ENCODE assay signal across 7 mouse cellular contexts in the genomic region with DNA sequence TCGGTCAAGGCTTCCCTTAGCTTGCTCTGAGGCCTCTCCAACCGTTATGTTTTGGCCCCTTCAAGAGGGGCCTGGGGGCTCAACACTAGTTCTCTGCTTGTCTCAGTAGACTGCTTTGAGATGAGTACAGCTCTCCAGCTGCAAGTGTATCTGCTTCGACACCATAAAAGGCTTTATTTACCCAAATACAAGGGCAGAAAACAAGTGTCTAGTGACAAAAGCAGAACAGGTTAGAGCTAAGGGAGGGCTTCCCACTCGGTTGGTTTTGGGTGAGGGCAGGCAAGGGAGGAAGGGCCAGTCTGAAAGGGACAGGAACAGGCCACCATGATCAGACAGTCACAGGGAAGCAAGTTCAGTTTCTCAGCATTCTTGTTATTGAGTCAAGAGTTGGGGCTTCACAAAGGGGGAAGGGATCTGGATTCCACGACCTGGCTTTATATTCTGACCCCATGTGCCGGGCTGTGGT. TPM values are rescaled to one million over a fixed set of nuclear protein-coding genes. Genes with fewer than 3 reads are reported as not detected.
DNase-seq lines count a peak whose midpoint lies in the region; ATAC-seq and TF ChIP-seq lines count a peak whose summit lies in the region.

No protein-coding gene starts in this region.

- no peak for TF ChIP-seq POLR2A in thymus, adult 2 months (IDR thresholded peaks at IDR 0.05; ENCODE audit: control insufficient read depth, extremely low read depth, insufficient read depth, low read length, poor library complexity)

- no peaks in the 10 kb centered on the region for H3K27me3 ChIP-seq in thymus, adult 2 months (ENCODE audit: control insufficient read depth, insufficient read depth, low read length)
- no peaks in the 10 kb centered on the region for H3K27me3 ChIP-seq in forebrain, embryonic 15.5 days
- H3K27me3 ChIP-seq in kidney, embryonic 16.5 days (ENCODE audit: insufficient read depth, low read length): no peaks in the 10 kb centered on the region
- no peaks in the 10 kb centered on the region for H3K27me3 ChIP-seq in midbrain, embryonic 11.5 days (ENCODE audit: control insufficient read depth, insufficient read depth, low read length)

- ATAC-seq in forebrain, embryonic 15.5 days (replicated peaks): no peak
- ATAC-seq in kidney, embryonic 16.5 days (ENCODE audit: low FRiP score, low TSS enrichment): no peak
- no peak for ATAC-seq in midbrain, embryonic 11.5 days (ENCODE audit: low FRiP score)

- H3K36me3 ChIP-seq in thymus, adult 2 months (ENCODE audit: control insufficient read depth, insufficient read depth, low read length): no peaks in the 10 kb centered on the region; the same call in 1 of the 2 replicates
- H3K36me3 ChIP-seq in forebrain, embryonic 15.5 days: peaks cover 28% of the 10 kb centered on the region
- H3K36me3 ChIP-seq in kidney, embryonic 16.5 days (ENCODE audit: insufficient read depth, low read length): peaks cover 23% of the 10 kb centered on the region
- H3K36me3 ChIP-seq in midbrain, embryonic 11.5 days (ENCODE audit: control insufficient read depth, insufficient read depth, low read length): peaks cover 25% of the 10 kb centered on the region

- H3K9ac ChIP-seq in forebrain, embryonic 15.5 days (replicated peaks): peak overlapping the region; percentile 97
- peak overlapping the region; percentile 89 for H3K9ac ChIP-seq in kidney, embryonic 16.5 days (replicated peaks; ENCODE audit: low read length)
- H3K9ac ChIP-seq in midbrain, embryonic 11.5 days (ENCODE audit: low read length): peak overlapping the region; percentile 99

- H3K4me2 ChIP-seq in forebrain, embryonic 15.5 days (replicated peaks): peak overlapping the region; percentile 79
- peak overlapping the region; percentile 63 for H3K4me2 ChIP-seq in kidney, embryonic 16.5 days (replicated peaks; ENCODE audit: low read depth, low read length)
- peak overlapping the region; percentile 80 for H3K4me2 ChIP-seq in midbrain, embryonic 11.5 days

- no peaks in the 10 kb centered on the region for H3K9me3 ChIP-seq in forebrain, embryonic 15.5 days
- H3K9me3 ChIP-seq in kidney, embryonic 16.5 days (ENCODE audit: low read length): no peaks in the 10 kb centered on the region
- H3K9me3 ChIP-seq in midbrain, embryonic 11.5 days (ENCODE audit: control insufficient read depth, low read length): no peaks in the 10 kb centered on the region

- H3K27ac ChIP-seq in thymus, adult 2 months (ENCODE audit: control insufficient read depth, insufficient read depth, low read length): peak overlapping the region; percentile 46
- H3K27ac ChIP-seq in forebrain, embryonic 15.5 days (replicated peaks): peak overlapping the region; percentile 98
- H3K27ac ChIP-seq in kidney, embryonic 16.5 days (ENCODE audit: low read length): peak overlapping the region; percentile 94
- peak overlapping the region; percentile 96 for H3K27ac ChIP-seq in midbrain, embryonic 11.5 days (ENCODE audit: low read depth, low read length)

- no peak for TF ChIP-seq CTCF in thymus, adult 2 months (IDR thresholded peaks at IDR 0.05; ENCODE audit: borderline replicate concordance, control insufficient read depth, extremely low read depth, insufficient read depth, low read length, poor library complexity)

- DNase-seq in thymus, adult 2 months: no peak
- no peak for DNase-seq in thymus, postnatal 4 days
- DNase-seq in midbrain, embryonic 11.5 days (ENCODE audit: low spot score, missing footprints): no peak
- DNase-seq in testis, postnatal 10 days (ENCODE audit: low spot score): no peak
- no peak for DNase-seq in retina, embryonic 14.5 days (ENCODE audit: low spot score)

- peak overlapping the region; percentile 24 for H3K4me3 ChIP-seq in thymus, adult 2 months (ENCODE audit: control insufficient read depth, insufficient read depth, low read length)
- peak overlapping the region; percentile 82 for H3K4me3 ChIP-seq in forebrain, embryonic 15.5 days
- peak overlapping the region; percentile 73 for H3K4me3 ChIP-seq in kidney, embryonic 16.5 days (ENCODE audit: low read length)
- peak overlapping the region; percentile 88 for H3K4me3 ChIP-seq in midbrain, embryonic 11.5 days (ENCODE audit: low read depth, low read length)

- WGBS in thymus, adult 2 months: 15% methylated on average over 6 of the region's 6 CpGs
- WGBS in forebrain, embryonic 15.5 days: 3% methylated on average over 6 of the region's 6 CpGs
- 4% methylated on average over 6 of the region's 6 CpGs for WGBS in kidney, embryonic 16.5 days
- 13% methylated on average over 6 of the region's 6 CpGs for WGBS in midbrain, embryonic 11.5 days

- H3K4me1 ChIP-seq in thymus, adult 2 months (replicated peaks; ENCODE audit: control insufficient read depth, insufficient read depth, low read length): peaks cover 28% of the 10 kb centered on the region
- H3K4me1 ChIP-seq in forebrain, embryonic 15.5 days: peaks cover 46% of the 10 kb centered on the region
- H3K4me1 ChIP-seq in kidney, embryonic 16.5 days (ENCODE audit: insufficient read depth, low read length): peaks cover 44% of the 10 kb centered on the region
- H3K4me1 ChIP-seq in midbrain, embryonic 11.5 days (ENCODE audit: control insufficient read depth, insufficient read depth, low read length): peaks cover 29% of the 10 kb centered on the region

RNA-seq across cellular contexts. Expression of gene Plekho1, which starts 1.4 kb away (rescaled TPM):
- polyA plus RNA-seq in thymus, adult 2 months (2012; rRNA removed): 65.8 and 73.9 TPM in 2 replicates
- 87.6 and 90.5 TPM in 2 replicates for polyA plus RNA-seq in forebrain, embryonic 15.5 days (2015; fragmentation: Nextera tagmentation; extraction: Ambion mirVana)
- polyA plus RNA-seq in kidney, embryonic 16.5 days (2015; fragmentation: Nextera tagmentation; extraction: Ambion mirVana): 29.0 and 32.8 TPM in 2 replicates
- 62.9 and 70.7 TPM in 2 replicates for polyA plus RNA-seq in midbrain, embryonic 11.5 days (2014; fragmentation: Nextera tagmentation; extraction: Ambion mirVana)

Comparison
In these comparisons a context has a peak if more than half of its experiments do, and no peak if none do; other contexts are left out.
1. H3K27ac ChIP-seq: peak in every context shown above with its lines; median percentile 98 in forebrain, embryonic 15.5 days; 96 in midbrain, embryonic 11.5 days; 94 in kidney, embryonic 16.5 days; 46 in thymus, adult 2 months.
2. H3K4me3 ChIP-seq: peak in every context shown above with its lines; median percentile 88 in midbrain, embryonic 11.5 days; 82 in forebrain, embryonic 15.5 days; 73 in kidney, embryonic 16.5 days; 24 in thymus, adult 2 months.